Mouse (Mus musculus) small intestine, adult 2 months (tissue): Measurements from ENCODE around the gene Ccdc93.

Experiments used
- CTCF ChIP-seq: fragments of 200-500 bp; IDR thresholded peaks from 2 replicates; pipeline ENCODE4 v1.5.1; 2012; ENCODE audit warnings: low read depth, mild to moderate bottlenecking, control low read depth, inconsistent platforms, low read length, moderate library complexity, mixed read lengths; ENCODE audit not compliant: insufficient replicate concordance, insufficient read length; ENCODE audit errors: extremely low read depth
- POLR2A ChIP-seq: fragments of 200-500 bp; IDR thresholded peaks from 2 replicates; pipeline ENCODE4 v1.6.1; 2012; ENCODE audit warnings: low read depth, mild to moderate bottlenecking, control low read depth, inconsistent platforms, low read length, moderate library complexity

DNA sequence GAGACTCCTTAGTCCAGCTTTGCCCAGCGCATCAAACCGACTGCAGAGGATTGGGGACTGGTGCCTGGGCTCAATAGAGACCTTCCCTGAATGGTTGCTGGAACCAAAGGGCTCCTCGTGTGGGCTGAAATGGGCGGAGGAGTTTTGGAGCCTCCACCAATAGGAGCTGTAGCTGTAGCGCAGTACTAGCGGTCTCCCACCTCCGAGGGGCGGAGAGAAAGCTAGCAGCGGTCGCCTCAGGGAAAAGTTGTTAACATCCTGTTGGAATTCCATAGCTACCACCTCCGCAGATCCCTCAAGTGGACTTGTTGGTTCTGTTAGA, 97.5 kb downstream of the Ccdc93 start, which contains the start of gene Htr5b:
- TF ChIP-seq POLR2A (no peak), CTCF (no peak)
